Mouse (Mus musculus) CH12.LX (cell line): ENCODE measurements around the gene Chrdl2.

Experiments
- CTCF ChIP-seq, 2 experiments: IDR thresholded peaks in 1 of 2; conservative IDR thresholded peaks in 1 of 2; 2 replicates each; pipeline ENCODE4 v1.5.1; 2011 to 2012; ENCODE audit warnings: low read depth in 2 of 2, low read length in 2 of 2, improper control_type of control experiment in 1 of 2, inconsistent platforms in 1 of 2, mild to moderate bottlenecking in 1 of 2, moderate library complexity in 1 of 2
- E2F4 ChIP-seq: IDR thresholded peaks from 2 replicates; pipeline ENCODE4 v1.6.1; 2011; ENCODE audit warnings: low read depth, low read length, improper control_type of control experiment; ENCODE audit not compliant: insufficient replicate concordance
- POLR2AphosphoS2 ChIP-seq: IDR thresholded peaks from 2 replicates; pipeline ENCODE4 v1.6.1; 2011; ENCODE audit warnings: low read depth, low read length, improper control_type of control experiment

- TF ChIP-seq POLR2AphosphoS2 (no peak), E2F4 (no peak), CTCF (conservative IDR thresholded peaks at IDR 0.05 in 1 of 2, IDR thresholded peaks at IDR 0.05 in 1 of 2; ENCODE audit: low read depth in 2 of 2, low read length in 2 of 2) (no peak)
Measured at GRCm38 (mm10) chr7:100030996-100031749, 25.2 kb downstream of the Chrdl2 start.
